Mouse (Mus musculus): ENCODE results near the gene Gpatch8.

Gpatch8 gene

GRCm38 (mm10) chr11:102556031-102556715 lies at the start of gene Gpatch8:
Gene Gpatch8, minus strand, starts transcription at chr11:102556392.
- DNase-seq (ENCODE audit: low spot score in 2 of 2), result peak; percentile 84 to 89

DNA sequence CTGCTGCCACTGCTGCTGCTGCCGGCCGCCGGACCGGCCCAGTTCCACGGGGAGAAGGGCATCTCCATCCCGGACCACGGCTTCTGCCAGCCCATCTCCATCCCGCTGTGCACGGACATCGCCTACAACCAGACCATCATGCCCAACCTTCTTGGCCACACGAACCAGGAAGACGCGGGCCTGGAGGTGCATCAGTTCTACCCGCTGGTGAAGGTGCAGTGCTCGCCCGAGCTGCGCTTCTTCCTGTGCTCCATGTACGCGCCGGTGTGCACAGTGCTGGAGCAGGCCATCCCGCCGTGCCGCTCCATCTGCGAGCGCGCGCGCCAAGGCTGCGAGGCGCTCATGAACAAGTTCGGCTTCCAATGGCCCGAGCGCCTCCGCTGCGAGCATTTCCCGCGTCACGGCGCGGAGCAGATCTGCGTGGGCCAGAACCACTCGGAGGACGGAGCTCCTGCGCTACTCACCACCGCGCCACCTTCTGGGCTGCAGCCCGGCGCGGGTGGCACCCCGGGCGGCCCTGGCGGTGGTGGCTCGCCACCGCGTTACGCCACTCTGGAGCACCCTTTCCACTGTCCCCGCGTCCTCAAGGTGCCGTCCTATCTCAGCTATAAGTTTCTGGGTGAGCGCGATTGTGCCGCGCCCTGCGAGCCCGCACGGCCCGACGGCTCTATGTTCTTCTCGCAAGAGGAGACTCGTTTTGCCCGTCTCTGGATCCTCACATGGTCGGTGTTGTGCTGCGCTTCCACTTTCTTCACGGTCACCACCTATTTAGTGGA lies 48.8 kb upstream of the Gpatch8 start:
- no peak for DNase-seq (ENCODE audit: low spot score in 2 of 2)

GRCm38 (mm10) chr11:102604010-102604584 lies 47.9 kb upstream of the Gpatch8 start, which contains the start of gene Fzd2:
Gene Fzd2, plus strand, starts transcription at chr11:102604396.
- peak; percentile 35 to 42 for DNase-seq (ENCODE audit: low spot score in 2 of 2)

GRCm38 (mm10) chr11:102603496-102603850 lies 47.3 kb upstream of the Gpatch8 start:
- DNase-seq (ENCODE audit: low spot score in 2 of 2), result no peak

DNA sequence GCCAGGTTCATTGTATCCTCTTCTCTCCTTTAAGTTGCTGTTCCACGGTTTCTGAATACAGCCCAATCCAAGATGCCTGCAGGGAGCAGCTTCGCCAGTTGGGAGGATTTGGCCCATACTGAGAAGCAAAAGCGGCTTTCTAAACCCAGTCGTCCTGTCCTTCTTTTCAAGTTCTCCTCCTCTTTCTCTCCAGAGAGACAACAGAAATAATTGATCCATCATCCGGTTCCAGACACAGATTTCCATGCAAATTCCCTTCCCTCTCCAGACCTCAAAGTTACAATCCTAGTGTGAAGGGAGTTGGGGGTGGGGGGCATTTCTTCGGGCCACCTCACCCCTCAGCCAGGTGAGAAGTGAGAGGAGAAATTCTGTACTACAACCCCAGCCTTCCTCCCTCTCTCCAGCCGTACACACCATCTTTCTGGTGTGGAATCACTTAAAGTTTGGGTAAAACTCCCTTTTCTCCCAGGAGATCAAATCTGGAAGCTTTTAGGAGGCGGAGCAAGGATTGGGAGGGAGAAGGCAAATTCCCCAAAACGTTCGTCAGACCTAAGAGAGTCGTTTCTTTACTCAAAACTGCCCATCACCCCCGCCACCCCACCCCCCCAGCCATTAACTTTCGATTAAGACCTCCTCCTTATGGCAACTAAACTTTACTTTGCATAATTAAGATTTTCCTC lies 46.8 kb upstream of the Gpatch8 start:
- DNase-seq (ENCODE audit: low spot score in 2 of 2), result no peak

- DNase-seq (ENCODE audit: low spot score in 2 of 2), result no peak
These were observed 43.7 kb upstream of the Gpatch8 start for GRCm38 (mm10) chr11:102599912-102600311.

GRCm38 (mm10) chr11:102595341-102595820 lies 39.2 kb upstream of the Gpatch8 start:
- no peak for DNase-seq (ENCODE audit: low spot score in 2 of 2)

DNA sequence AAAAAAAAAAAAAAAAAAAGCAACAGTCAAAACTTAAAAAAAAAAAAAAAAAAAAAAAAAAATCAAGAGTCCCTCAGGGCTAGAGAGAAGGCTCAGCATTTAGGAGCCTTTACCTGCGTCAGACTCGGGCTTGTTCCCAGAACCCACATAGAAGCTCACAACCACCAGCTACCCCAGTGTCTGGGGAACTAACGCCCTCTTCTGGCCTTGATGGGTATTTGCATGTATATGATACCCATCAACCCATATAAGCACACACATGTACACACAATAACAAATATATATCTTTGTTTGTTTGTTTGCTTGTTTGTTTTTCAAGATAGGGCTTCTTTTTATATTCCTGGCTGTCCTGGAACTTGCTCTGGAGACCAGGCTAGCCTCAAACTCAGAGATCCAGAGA lies 31.4 kb upstream of the Gpatch8 start:
- DNase-seq (ENCODE audit: low spot score in 2 of 2), result no peak

DNA sequence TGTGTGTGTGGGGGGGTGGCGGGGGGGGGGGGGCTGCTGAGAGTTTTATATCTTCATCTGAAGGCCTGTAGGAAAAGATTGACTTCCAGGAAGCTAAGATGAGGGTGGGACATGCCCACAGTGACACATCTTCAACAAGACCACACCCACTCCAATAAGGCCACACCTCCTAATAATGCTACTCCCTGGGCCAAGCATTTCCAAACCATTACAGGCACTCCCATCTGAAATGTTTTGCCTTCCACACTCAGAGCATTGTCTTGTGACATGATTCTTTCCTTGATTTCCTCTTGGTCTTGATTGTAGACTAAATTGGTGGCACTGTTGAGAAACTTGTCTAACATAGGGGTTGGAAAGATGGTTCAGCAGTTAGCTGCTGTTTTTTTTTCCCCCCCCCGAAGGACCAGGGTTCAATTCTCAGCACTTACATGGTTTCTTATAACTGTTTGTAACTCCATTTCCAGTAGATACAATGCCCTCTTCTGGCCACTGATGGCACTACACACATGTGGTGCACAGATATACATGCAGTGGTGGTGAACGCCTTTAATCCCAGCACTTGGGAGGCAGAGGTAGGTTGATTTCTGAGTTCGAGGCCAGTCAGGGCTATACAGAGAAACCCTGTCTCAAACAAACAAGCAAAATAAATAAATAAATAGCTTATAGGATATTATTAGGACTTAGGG lies 30.4 kb upstream of the Gpatch8 start:
- DNase-seq (ENCODE audit: low spot score in 2 of 2), result no peak

GRCm38 (mm10) chr11:102582736-102583135 lies 26.5 kb upstream of the Gpatch8 start:
- DNase-seq (ENCODE audit: low spot score in 2 of 2), result no peak

- no peak for DNase-seq (ENCODE audit: low spot score in 2 of 2)
These were observed 25.9 kb upstream of the Gpatch8 start for GRCm38 (mm10) chr11:102582016-102582610.

- no peak for DNase-seq (ENCODE audit: low spot score in 2 of 2)
These were observed 25.3 kb upstream of the Gpatch8 start for GRCm38 (mm10) chr11:102581281-102582015.

- DNase-seq (ENCODE audit: low spot score in 2 of 2), result no peak
These were observed 23.8 kb upstream of the Gpatch8 start for GRCm38 (mm10) chr11:102580034-102580330.

DNA sequence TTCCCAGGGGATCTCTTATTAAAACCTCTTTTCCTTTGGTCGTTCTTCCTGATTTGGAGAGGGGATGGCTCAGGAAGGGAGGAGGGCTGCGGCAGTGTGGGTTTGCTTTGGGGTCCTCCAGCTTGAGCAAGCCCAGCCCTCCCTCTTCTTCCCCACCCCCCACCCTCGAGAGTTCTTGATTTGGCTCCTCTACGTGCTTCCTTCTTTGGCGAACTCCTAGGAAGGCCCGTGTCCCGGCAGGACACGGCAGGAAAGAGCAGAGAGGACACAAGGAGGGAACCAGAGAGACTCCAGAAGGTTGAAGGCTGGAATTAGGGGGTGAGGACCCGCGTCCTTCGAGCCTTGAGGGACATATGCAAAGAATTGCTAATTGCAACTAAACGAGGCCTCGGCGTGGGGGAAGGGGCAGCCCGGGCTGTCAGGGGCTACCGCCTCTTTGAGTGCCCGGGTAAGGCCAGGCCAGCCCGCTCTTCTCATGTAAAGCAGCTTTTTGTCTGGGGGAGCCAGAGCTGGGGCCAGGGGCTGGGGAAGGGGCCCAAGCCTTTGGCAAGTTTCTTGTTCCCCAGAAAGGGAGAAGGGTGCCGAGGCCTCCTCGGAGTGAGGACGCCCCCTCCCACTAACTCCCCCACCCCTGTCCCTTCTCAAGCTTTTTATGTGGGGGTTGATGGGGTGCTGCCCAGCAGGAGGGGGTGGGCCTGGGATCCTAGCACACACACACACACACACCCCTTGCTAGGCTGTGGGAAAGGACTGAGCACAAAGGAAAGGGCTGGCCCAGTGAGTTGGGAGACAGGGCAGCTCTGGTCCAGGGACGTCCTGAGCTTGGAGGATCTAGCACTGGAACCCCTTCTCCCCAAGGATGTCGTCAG lies 23.2 kb upstream of the Gpatch8 start, which contains the start of gene Gm11627:
TSS of gene Gm11627 (minus strand) at position 297 of the 869 bp plus-strand sequence.
- no peak for DNase-seq (ENCODE audit: low spot score in 2 of 2)

DNA sequence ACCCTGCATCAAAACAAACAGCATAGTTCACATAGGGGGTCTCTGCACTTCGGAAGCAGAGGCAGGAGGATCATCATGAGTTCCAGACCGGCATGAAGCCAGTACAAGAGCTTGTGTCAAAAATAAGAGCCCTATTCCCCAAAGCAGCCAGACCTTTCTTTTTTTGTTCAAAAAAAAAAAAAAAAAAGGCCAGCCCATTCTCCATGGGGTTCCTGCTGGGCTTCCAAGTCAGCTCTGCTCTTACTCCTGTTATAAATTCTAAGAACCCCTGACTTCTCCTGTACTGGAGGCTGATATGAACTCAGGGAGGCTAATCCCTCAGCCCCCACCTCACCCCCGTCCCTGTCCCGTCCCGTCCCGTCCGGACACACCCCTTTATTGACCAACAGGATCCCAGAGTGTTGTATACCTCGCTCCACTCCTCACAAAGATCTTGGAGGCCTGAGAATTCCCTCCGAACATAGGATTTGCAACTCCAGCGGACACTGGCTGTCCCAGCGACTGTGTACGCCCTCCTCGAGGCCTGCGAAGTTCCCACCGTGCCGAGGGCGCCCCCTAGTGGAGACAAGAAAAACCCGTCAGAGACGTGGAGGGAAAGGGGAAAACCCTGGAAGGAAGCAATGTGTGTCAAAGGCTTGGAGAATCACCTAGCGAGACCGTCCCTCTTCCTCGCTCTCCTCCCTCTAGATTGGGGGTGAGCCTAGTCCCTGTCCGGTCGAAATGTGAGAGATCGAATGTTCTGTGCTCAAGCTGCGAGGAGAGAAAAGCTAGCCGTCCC lies 22.3 kb upstream of the Gpatch8 start:
- DNase-seq (ENCODE audit: low spot score in 2 of 2), result peak; percentile 51 to 65

DNA sequence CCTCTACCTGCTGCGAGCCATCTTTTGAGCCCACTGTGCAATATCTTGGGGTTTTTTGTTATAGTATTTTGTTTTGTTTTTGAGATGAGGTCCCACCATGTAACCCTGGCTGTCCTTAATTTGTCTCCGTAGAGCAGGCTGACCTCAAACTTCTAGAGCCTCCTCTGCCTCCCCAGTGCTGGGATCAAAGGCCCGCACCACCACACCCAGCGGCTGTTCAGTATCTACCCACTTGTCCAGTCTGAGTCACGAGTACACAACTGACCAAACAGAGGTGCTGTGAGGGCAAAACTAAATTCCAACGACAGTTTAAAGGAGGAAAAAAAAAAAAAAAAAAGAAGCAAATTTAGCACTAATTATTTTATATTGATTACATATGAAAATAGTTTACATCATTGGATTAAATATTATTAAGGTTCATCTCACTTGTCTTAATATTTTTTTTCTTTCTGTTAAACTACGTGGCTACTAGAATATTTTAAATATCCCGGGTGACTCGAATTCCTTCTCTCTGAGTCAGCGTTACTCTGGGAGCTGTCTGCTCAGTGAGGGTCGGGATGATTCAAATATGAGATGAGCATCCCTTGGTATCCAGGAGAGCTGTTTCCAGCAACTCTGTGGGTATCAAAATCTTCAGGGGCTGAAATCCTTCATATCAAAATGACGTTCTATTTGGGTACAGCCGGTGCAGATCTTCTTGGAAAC lies 20.0 kb upstream of the Gpatch8 start:
- DNase-seq (ENCODE audit: low spot score in 2 of 2), result no peak

DNA sequence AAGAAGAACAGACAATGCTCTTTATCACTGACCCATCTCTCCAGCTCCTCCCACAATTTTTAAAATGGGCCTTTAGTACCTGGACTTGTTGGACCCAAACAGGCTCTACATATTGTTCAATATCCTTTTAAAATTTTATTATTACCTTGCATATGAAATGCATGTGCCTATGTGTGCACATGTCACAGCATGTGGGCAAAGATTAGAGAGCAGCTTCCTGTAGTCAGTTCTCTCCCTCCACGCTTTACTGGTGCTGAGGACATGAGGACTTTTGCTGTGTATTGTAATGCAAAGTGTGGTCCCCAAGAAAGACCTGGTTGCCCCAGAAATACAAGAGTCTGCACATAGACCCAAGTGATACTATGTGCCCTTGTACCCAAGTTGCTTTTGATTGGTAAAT lies 18.8 kb upstream of the Gpatch8 start:
- DNase-seq (ENCODE audit: low spot score in 2 of 2), result no peak
